Mouse (Mus musculus) common myeloid progenitor, adult 5-6 weeks (primary cell): ENCODE data around the gene Pde8b. TPM values are rescaled to one million over a fixed set of nuclear protein-coding genes. Genes with fewer than 3 reads are reported as not detected.

Experiments
- total RNA-seq: library from RNA; stranded (forward); fragments of 200-1000, 187-1606 nt; gene quantifications from 2 replicates; pipeline ENCODE4 v1.2.3, GENCODE M21; 2017

The Pde8b gene
- total RNA-seq, 1 experiment from 2014 or later = 0.87 TPM

Other genes starting within 250 kb of the Pde8b start
- 9.8 and 12.6 TPM in 2 replicates for gene Zbed3, start 73.3 kb upstream of the Pde8b start, total RNA-seq
- gene Aggf1, start 125.0 kb upstream of the Pde8b start, total RNA-seq = 56.7 and 63.6 TPM in 2 replicates
- gene Crhbp, start 194.6 kb upstream of the Pde8b start, total RNA-seq = not detected in 2 replicates
- not detected in 2 replicates for gene S100z, start 228.4 kb upstream of the Pde8b start, total RNA-seq